16 mouse cellular contexts compared by ENCODE assay signal in the genomic region with DNA sequence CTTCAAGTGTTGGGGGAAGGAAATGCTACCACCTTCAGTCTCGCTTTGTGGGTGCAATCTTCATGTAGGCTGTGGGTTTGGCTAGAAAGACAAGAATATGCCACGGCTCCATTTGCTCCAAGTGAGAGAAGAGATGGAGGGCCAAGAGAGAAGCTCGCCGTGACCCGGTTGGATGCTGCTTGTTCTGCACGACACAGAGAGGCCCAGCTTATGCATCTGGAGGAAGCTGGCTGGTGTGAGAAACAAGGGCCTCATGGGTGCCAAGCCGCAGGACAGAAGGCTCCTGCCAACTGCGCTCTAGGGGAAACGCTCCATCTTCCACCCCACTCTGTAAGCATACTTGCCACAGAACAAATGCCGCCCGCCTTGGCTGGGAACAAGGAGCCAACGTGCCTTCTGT.
DNase-seq lines count a peak whose midpoint lies in the region.
"Had no signal": no experiment of that assay in that cellular context is flagged by ENCODE, and none has a peak within 500 bp of the region (broad histone marks: within the 10 kb centered on the region; RNA-seq: fewer than 3 reads in every experiment).

No protein-coding gene starts in this region.

- intact Hi-C loops in heart, postnatal 36 days (cut with DNase I) = no loop called here
- intact Hi-C loops in left cerebral cortex, postnatal 25 days (cut with DNase I) = no loop called here

- DNase-seq in heart, adult 11 months = peak; percentile 71
- no peak for DNase-seq in heart, postnatal 36 days
- peak; percentile 17 to 43 for DNase-seq in left cerebral cortex, postnatal 25 days (ENCODE audit: low spot score in 2 of 2)
- no peak for DNase-seq in left cerebral cortex, adult 11 months (ENCODE audit: low spot score)
- peak; percentile 57 for DNase-seq in brain, adult 2 months (ENCODE audit: low read depth, low spot score)
- DNase-seq in right cerebral cortex, postnatal 14 days = peak; percentile 23
- DNase-seq in cerebellum, postnatal 10 days = no peak
- no peak for DNase-seq in cerebellum, postnatal 25 days
- DNase-seq: adrenal gland, adult 8-10 months; adrenal gland, postnatal 36 days; cerebellum, adult 11 months; cerebellum, adult 9-11 months; embryo, embryonic 11 days; gastrocnemius, postnatal 10 days; heart, adult 2 months; heart, postnatal 14 days had no signal

Comparison
In these comparisons a context has a peak if more than half of its experiments do, and no peak if none do; other contexts are left out.
1. DNase-seq: peak in heart, adult 11 months (single experiment), left cerebral cortex, postnatal 25 days (2 of 2), brain, adult 2 months (single experiment) and right cerebral cortex, postnatal 14 days (single experiment); none in heart, postnatal 36 days (0 of 2), left cerebral cortex, adult 11 months (single experiment), cerebellum, postnatal 10 days (0 of 2) and cerebellum, postnatal 25 days (0 of 2).